ENCODE assay signal across 18 mouse cellular contexts in the genomic region with DNA sequence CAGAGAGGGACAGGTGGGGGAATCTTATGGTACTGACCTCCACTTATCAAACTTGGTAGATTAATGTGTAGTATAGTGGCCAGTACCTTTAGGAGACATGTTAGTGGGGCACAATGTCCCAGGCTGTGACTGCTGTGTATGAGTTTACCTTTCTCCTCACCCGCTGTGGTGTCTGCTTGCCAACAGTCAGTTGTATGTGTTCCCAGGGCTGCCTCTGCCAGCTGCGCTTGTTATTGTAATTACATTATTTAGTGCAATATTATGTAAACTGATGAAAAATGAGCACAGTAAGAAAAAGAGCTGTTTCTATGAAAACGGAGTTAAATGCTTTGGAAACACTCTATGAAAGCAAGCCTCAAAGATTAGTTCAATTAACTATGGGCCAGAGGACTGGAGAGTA.
"Had no signal": no experiment of that assay in that cellular context is flagged by ENCODE, and none has a peak within 500 bp of the region (broad histone marks: within the 10 kb centered on the region; RNA-seq: fewer than 3 reads in every experiment).

No protein-coding gene starts in this region.

- H3K4me2 ChIP-seq: kidney, embryonic 15.5 days; limb, embryonic 12.5 days; limb, embryonic 15.5 days; liver, embryonic 11.5 days; lung, embryonic 14.5 days; midbrain, embryonic 12.5 days; midbrain, embryonic 15.5 days; neural tube, embryonic 13.5 days had no signal

- H3K27ac ChIP-seq: kidney, embryonic 15.5 days; limb, embryonic 12.5 days; limb, embryonic 15.5 days; liver, embryonic 14.5 days; macrophage; midbrain, embryonic 12.5 days; midbrain, embryonic 15.5 days had no signal

- H3K9ac ChIP-seq: kidney, embryonic 15.5 days; limb, embryonic 12.5 days; limb, embryonic 15.5 days; liver, embryonic 14.5 days; liver, postnatal 0 days; lung, embryonic 14.5 days; midbrain, embryonic 12.5 days; midbrain, embryonic 15.5 days; neural tube, embryonic 13.5 days had no signal

- H3K27me3 ChIP-seq: kidney, embryonic 15.5 days; limb, embryonic 12.5 days; limb, embryonic 15.5 days; midbrain, embryonic 12.5 days; midbrain, embryonic 15.5 days; neural tube, embryonic 13.5 days had no signal

- H3K9me3 ChIP-seq: kidney, embryonic 15.5 days; limb, embryonic 12.5 days; limb, embryonic 15.5 days; midbrain, embryonic 12.5 days; midbrain, embryonic 15.5 days; neural tube, embryonic 13.5 days had no signal

- DNase-seq: kidney, adult 8-10 months; kidney, postnatal 10 days; kidney, postnatal 36 days; left cerebral cortex, postnatal 4 days; liver, postnatal 0 days; lung, embryonic 14.5 days; thymus, adult 18-20 months; thymus, postnatal 36 days had no signal

- H3K36me3 ChIP-seq: kidney, embryonic 15.5 days; limb, embryonic 12.5 days; limb, embryonic 15.5 days; midbrain, embryonic 12.5 days; midbrain, embryonic 15.5 days; neural tube, embryonic 13.5 days had no signal

- H3K4me3 ChIP-seq: kidney, embryonic 15.5 days; limb, embryonic 12.5 days; limb, embryonic 15.5 days; midbrain, embryonic 12.5 days; midbrain, embryonic 15.5 days; neural tube, embryonic 13.5 days had no signal

- ATAC-seq: liver, postnatal 0 days; lung, postnatal 0 days; midbrain, embryonic 15.5 days had no signal

- H3K4me1 ChIP-seq: kidney, embryonic 15.5 days; midbrain, embryonic 12.5 days had no signal
